Mouse (Mus musculus) ES-E14 (cell line): ENCODE measurements around the gene Cox19.

Experiments
- CHD2 ChIP-seq: IDR thresholded peaks from 2 replicates; pipeline ENCODE4 v1.6.1; 2014; ENCODE audit warnings: mild to moderate bottlenecking, low read depth, low read length, inconsistent platforms
- HCFC1 ChIP-seq: IDR thresholded peaks from 2 replicates; pipeline ENCODE4 v1.6.1; 2012; ENCODE audit warnings: low read length, inconsistent platforms, borderline replicate concordance; ENCODE audit not compliant: insufficient read depth
- ZC3H11A ChIP-seq: IDR thresholded peaks from 2 replicates; pipeline ENCODE4 v1.6.1; 2012; ENCODE audit warnings: low read depth, mild to moderate bottlenecking, inconsistent platforms, low read length, borderline replicate concordance
- ZNF384 ChIP-seq: IDR thresholded peaks from 2 replicates; pipeline ENCODE4 v1.6.1; 2012; ENCODE audit warnings: low read depth, low read length, inconsistent platforms

- TF ChIP-seq HCFC1 (no peak), ZC3H11A (no peak), ZNF384 (no peak), CHD2 (no peak)
Measured at GRCm38 (mm10) chr5:139327634-139328020, 23.6 kb downstream of the Cox19 start.
